Mouse (Mus musculus) heart, adult 2 months (tissue): ENCODE measurements around the gene Mecom. TPM values are rescaled to one million over a fixed set of nuclear protein-coding genes. Genes with fewer than 3 reads are reported as not detected.
A peak's percentile ranks its signal among the peaks of the same experiment; 100 is the strongest.

Source experiments
- DNase-seq, 2 experiments: peaks; one replicate each; pipeline ENCODE4 v3.0.0; 2021
- H3K27ac ChIP-seq: fragments of 200-600 bp; 2 replicates; pipeline ENCODE4 v1.8.1; 2022
- H3K27me3 ChIP-seq: fragments of 200-500 bp; 2 replicates; pipeline ENCODE4 v1.6.1; 2012; ENCODE audit warnings: mild to moderate bottlenecking, low read length, inconsistent platforms, mixed read lengths; ENCODE audit not compliant: control insufficient read depth, insufficient read depth
- H3K36me3 ChIP-seq: fragments of 200-500 bp; 2 replicates; pipeline ENCODE4 v1.6.1; 2012; ENCODE audit warnings: low read length, inconsistent platforms; ENCODE audit not compliant: control insufficient read depth, insufficient read depth
- H3K4me1 ChIP-seq: fragments of 200-500 bp; 2 replicates; pipeline ENCODE4 v1.6.1; 2011; ENCODE audit warnings: low read length; ENCODE audit not compliant: control insufficient read depth, insufficient read depth
- H3K4me3 ChIP-seq: fragments of 200-600 bp; 2 replicates; pipeline ENCODE4 v1.8.1; 2022
- H3K79me2 ChIP-seq: fragments of 200-500 bp; replicated peaks from 2 replicates; pipeline ENCODE4 v1.6.1; 2012; ENCODE audit warnings: mild to moderate bottlenecking, inconsistent platforms, low read length, moderate library complexity, mixed read lengths; ENCODE audit not compliant: control insufficient read depth, insufficient read depth
- H3K9ac ChIP-seq: fragments of 200-500 bp; 2 replicates; pipeline ENCODE4 v1.6.1; 2012; ENCODE audit warnings: low read depth, mild to moderate bottlenecking, control low read depth, inconsistent platforms, low read length, mixed read lengths
- CTCF ChIP-seq: fragments of 200-600 bp; IDR thresholded peaks from 2 replicates; pipeline ENCODE4 v1.8.1; 2022; ENCODE audit warnings: antibody characterized with exemption, mild to moderate bottlenecking, moderate library complexity
- EP300 ChIP-seq: fragments of 200-500 bp; IDR thresholded peaks from 2 replicates; pipeline ENCODE4 v1.6.1; 2011; ENCODE audit warnings: low read depth, low read length, control low read depth; ENCODE audit not compliant: insufficient read depth
- POLR2A ChIP-seq: fragments of 200-500 bp; IDR thresholded peaks from 2 replicates; pipeline ENCODE4 v1.6.1; 2011; ENCODE audit warnings: mild to moderate bottlenecking, low read depth, low read length, control low read depth; ENCODE audit not compliant: insufficient read depth
- WGBS: fragments of 180-500 bp; shearing (Covaris S2); methylation state at CpG from one replicate; pipeline ENCODE4 v1.1.7; 2018; 5-methylcytosine and 5-hydroxymethylcytosine counted together
- intact Hi-C: fragments of 180-260 bp; cut with DNase I; formaldehyde crosslinking; loops from one replicate; pipeline ENCODE4 v1.15.1; 2025
- polyA plus RNA-seq: library from polyadenylated mRNA; depleted of rRNA; stranded (reverse); fragments of >200 nt; gene quantifications from 2 replicates; pipeline ENCODE4 v1.2.3, GENCODE M21; 2012
- total RNA-seq, 2 experiments: library from RNA; stranded (reverse); gene quantifications; 2 replicates each; pipeline ENCODE4 v1.2.3; 2021

Gene Mecom
- total and polyA plus RNA-seq, 3 experiments: 5.2 to 18.6 (median 12.5) TPM

DNA sequence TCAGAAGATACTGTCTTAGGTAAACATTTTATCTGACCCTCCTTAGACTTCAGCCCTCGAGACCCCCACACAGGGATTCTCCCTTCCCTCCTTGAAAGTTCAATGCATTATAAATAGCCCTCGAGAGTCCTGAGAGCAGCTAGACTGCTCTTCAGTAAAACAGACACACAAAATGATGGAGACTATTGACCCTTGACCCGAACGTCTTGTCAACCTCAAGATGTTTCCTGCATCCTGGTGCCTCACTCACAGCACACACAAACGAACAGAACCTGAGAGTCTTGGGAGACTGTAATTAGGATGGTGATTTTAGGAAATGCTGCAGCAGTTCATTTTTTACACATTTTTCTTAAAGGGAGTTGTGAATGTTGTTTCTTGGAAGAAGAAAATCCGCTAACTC lies 168.5 kb downstream of the Mecom start:
- TF ChIP-seq EP300: no peak
- no peak for TF ChIP-seq CTCF
- TF ChIP-seq POLR2A: no peak
- WGBS: 56% methylated on average over 6 of the region's 6 CpGs
- no peak overlapping the region for H3K27ac ChIP-seq
- H3K79me2 ChIP-seq: no peaks in the 10 kb centered on the region
- H3K36me3 ChIP-seq: no peaks in the 10 kb centered on the region
- no peaks in the 10 kb centered on the region for H3K4me1 ChIP-seq
- no peaks in the 10 kb centered on the region for H3K27me3 ChIP-seq
- no peak overlapping the region for H3K4me3 ChIP-seq
- no peak overlapping the region for H3K9ac ChIP-seq
- DNase-seq: no peak
- intact Hi-C loops: no loop called here

DNA sequence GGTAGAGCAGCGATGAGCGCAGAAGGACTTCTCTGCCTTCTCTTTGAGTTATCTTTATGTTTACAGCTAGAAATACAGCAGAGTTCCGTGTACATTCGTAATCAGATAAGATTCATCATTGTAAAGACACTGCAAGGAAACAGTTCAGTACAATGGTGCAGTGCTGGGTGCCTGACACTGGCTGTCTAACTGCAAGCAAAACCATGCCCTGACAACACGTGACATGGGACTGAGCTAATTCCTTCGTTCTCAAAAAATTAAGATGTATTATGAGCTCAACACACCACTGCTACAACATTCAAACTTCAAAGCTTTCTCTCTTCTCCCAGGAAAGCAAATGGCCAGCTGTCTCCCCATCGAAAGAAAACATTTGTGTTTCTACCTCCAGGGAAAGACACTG lies 176.3 kb downstream of the Mecom start:
- Histone ChIP-seq H3K9ac (no peak overlapping the region), H3K27ac (no peak overlapping the region), H3K4me3 (no peak overlapping the region), H3K27me3 (no peaks in the 10 kb centered on the region), H3K4me1 (no peaks in the 10 kb centered on the region; the same call in 1 of the 2 replicates), H3K36me3 (no peaks in the 10 kb centered on the region), H3K79me2 (no peaks in the 10 kb centered on the region)
- intact Hi-C loops: no loop called here
- TF ChIP-seq CTCF (no peak), POLR2A (no peak), EP300 (no peak)
- 67% methylated on average over 7 of the region's 7 CpGs for WGBS
- no peak for DNase-seq

DNA sequence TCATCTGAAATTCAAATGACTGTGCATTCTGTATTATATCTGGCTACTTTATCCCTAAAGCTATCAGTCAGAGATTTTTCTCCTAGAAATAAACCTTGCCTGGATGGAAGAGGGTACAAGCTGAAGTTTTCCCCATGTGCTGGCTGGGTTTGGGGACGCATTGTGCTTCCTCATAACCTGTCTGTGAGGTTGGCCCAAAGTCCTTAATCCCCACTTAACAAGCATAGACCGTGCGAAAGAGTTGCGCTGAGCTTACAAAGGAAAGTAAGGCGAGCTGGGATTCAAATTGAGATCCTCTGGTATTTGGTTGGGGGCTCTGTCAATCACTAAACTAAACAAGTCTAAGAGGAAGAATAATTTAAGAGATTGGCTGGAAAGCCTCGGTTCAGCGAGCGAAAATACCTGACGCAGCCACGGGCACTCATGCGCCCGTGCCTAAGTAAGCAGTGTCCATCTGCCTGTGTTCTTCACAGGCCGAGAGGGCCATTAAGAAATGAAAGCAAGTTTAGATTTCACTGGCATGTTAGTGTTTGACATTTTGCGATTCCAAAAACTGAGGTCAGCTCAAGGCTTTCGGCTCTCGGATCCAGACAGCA lies 176.8 kb downstream of the Mecom start:
- intact Hi-C loops: no loop called here
- no peak for DNase-seq
- WGBS: 82% methylated on average over 16 of the region's 16 CpGs
- Histone ChIP-seq H3K27ac (no peak overlapping the region), H3K36me3 (no peaks in the 10 kb centered on the region), H3K9ac (no peak overlapping the region), H3K79me2 (no peaks in the 10 kb centered on the region), H3K27me3 (no peaks in the 10 kb centered on the region), H3K4me1 (peaks cover 2% of the 10 kb centered on the region; the same call in 1 of the 2 replicates), H3K4me3 (no peak overlapping the region)
- TF ChIP-seq POLR2A (no peak), CTCF (no peak), EP300 (no peak)

DNA sequence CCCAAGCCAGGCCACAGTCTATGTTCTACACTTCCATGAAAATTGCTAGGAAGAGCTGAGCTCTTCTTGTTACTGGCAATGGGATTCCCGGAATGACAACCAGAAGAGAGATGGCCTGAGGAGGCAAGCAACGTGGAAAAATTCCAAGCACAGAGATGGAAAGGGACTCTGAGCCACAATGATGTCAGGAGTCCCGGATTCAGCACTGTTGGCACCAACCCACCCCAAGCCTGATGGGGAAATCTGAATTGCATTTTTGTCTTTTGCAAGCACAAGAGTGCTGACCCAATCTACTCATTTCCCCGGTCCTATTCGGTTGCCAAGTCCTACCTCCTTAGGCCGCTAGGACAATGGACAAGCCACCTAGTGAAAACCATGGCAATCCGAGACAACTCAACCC lies 181.2 kb downstream of the Mecom start:
- no peak overlapping the region for H3K9ac ChIP-seq
- intact Hi-C loops: loop anchor here (5.0 kb wide), 1 partner anchor 151 kb away; no protein-coding TSS in a partner anchor
- peak; percentile 25 to 37 for DNase-seq
- WGBS: 75% methylated on average over 7 of the region's 7 CpGs
- H3K27me3 ChIP-seq: no peaks in the 10 kb centered on the region
- no peak overlapping the region for H3K4me3 ChIP-seq
- H3K79me2 ChIP-seq: no peaks in the 10 kb centered on the region
- TF ChIP-seq CTCF (no peak), POLR2A (no peak), EP300 (no peak)
- H3K36me3 ChIP-seq: no peaks in the 10 kb centered on the region
- no peak overlapping the region for H3K27ac ChIP-seq
- H3K4me1 ChIP-seq: peaks cover 2% of the 10 kb centered on the region; the same call in 1 of the 2 replicates

DNA sequence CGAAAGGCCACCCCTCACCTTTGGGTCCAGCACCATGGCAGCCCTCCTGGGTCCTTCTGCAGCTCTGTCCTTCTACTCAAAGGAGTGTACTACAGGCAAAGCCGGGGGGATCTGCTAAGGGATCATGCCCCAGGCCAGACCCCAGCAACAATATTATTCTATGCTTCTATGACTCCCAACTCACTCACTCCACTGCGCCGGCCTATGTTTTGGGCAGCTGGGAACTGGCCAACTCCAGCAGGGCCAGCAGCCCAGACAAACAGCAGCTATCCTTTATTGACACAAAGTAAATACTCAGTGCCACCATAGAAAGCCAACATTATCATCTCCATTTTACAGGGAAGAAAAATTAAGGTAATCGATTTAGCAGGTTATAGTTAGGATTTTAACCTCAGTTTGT lies 186.6 kb downstream of the Mecom start:
- intact Hi-C loops: no loop called here
- Histone ChIP-seq H3K9ac (no peak overlapping the region), H3K36me3 (no peaks in the 10 kb centered on the region), H3K4me1 (no peaks in the 10 kb centered on the region), H3K79me2 (no peaks in the 10 kb centered on the region), H3K27ac (no peak overlapping the region), H3K4me3 (no peak overlapping the region), H3K27me3 (no peaks in the 10 kb centered on the region)
- 66% methylated on average over 5 of the region's 5 CpGs for WGBS
- no peak for TF ChIP-seq EP300
- TF ChIP-seq POLR2A: no peak
- no peak for TF ChIP-seq CTCF
- no peak for DNase-seq

DNA sequence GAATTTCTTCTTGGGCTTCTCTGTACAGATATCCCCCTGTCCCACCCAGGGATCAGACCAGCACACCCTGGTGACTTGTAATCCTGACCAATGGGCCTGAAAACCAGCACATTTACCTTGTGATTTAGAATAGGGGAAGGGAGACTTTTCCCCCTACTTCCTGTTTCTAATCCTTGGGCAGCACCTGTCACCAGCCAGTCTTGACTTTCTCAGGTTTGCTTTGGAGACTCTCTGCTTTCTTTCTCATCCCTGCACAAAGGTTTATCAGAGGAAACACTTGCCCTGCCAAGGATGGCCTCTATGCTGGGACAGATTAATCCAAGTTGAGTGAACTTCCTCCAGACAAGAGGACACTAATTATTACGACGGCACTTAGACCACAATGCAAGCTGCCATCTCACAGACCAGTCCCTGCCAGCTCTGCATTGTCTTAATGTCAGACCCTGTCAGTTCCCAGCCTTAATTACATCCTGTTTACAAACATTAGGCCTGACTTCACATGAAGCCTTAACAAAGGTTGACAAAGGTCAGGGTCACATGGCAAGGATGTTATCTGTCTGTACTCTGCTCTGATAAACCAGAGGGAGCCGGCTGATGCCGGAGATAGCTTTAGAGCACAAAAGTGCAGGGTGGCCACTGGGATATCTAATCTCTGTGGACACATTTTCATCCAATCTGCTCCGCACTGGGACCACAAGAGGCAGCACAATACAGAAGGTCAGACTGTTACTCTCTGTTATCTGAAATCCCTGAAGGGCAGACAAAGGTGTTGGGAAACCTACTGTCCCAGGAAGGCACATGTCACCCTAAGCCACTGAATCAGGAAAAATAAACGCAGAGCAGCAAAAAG lies 193.7 kb downstream of the Mecom start:
- DNase-seq: peak in 1 of 2 experiments; percentile 26
- 28% methylated on average over 6 of the region's 6 CpGs for WGBS
- Histone ChIP-seq H3K36me3 (no peaks in the 10 kb centered on the region), H3K4me3 (no peak overlapping the region), H3K27me3 (no peaks in the 10 kb centered on the region), H3K4me1 (peaks cover 2% of the 10 kb centered on the region), H3K79me2 (no peaks in the 10 kb centered on the region), H3K27ac (peak overlapping the region; percentile 45), H3K9ac (no peak overlapping the region)
- TF ChIP-seq POLR2A (peak; percentile 29; the same call in 1 of the 2 replicates), EP300 (no peak), CTCF (peak; percentile 32; the same call in 1 of the 2 replicates)
- intact Hi-C loops: no loop called here
